Mouse (Mus musculus) forebrain, embryonic 10.5 days (tissue): ENCODE data around the gene Rflna. TPM values are rescaled to one million over a fixed set of nuclear protein-coding genes. Genes with fewer than 3 reads are reported as not detected.

Experiments used
- DNase-seq: peaks from one replicate; pipeline ENCODE4 v3.0.0-alpha.2; 2017; ENCODE audit warnings: low spot score; ENCODE audit errors: extremely low spot score
- H3K27ac ChIP-seq: fragments of 300-500 bp; sonication (generic); 2 replicates; pipeline ENCODE4 v1.5.1; 2016; ENCODE audit warnings: mild to moderate bottlenecking
- H3K27me3 ChIP-seq: fragments of 300-500 bp; sonication (generic); 2 replicates; pipeline ENCODE4 v1.6.1; 2016; ENCODE audit warnings: mild to moderate bottlenecking; ENCODE audit not compliant: poor library complexity, severe bottlenecking
- H3K36me3 ChIP-seq: fragments of 300-500 bp; sonication (generic); replicated peaks from 2 replicates; pipeline ENCODE4 v1.6.1; 2016; ENCODE audit warnings: mild to moderate bottlenecking, moderate library complexity
- H3K4me1 ChIP-seq: fragments of 300-500 bp; sonication (generic); 2 replicates; pipeline ENCODE4 v1.6.1; 2016
- H3K4me3 ChIP-seq: fragments of 300-500 bp; sonication (generic); 2 replicates; pipeline ENCODE4 v1.5.1; 2016; ENCODE audit warnings: mild to moderate bottlenecking, moderate library complexity
- H3K9me3 ChIP-seq: fragments of 300-500 bp; sonication (generic); 2 replicates; pipeline ENCODE4 v1.6.1; 2016; ENCODE audit warnings: mild to moderate bottlenecking, moderate library complexity
- WGBS: fragments of 180-500 bp; shearing (Covaris S2); methylation state at CpG from one replicate; pipeline ENCODE4 v1.1.7; 2016; 5-methylcytosine and 5-hydroxymethylcytosine counted together
- polyA plus RNA-seq: library from polyadenylated mRNA; unstranded; fragments of >200 nt; fragmentation: Nextera tagmentation; extraction: Ambion mirVana; gene quantifications from 2 replicates; pipeline ENCODE4 v1.2.1, GENCODE M21; 2016

Gene Rflna
- polyA plus RNA-seq, 1 experiment from 2014 or later: 3.4 TPM

- no peak for DNase-seq
- WGBS: 83% methylated on average over 5 of the region's 5 CpGs
- no peaks in the 10 kb centered on the region for H3K36me3 ChIP-seq
- no peak overlapping the region for H3K4me3 ChIP-seq
- H3K9me3 ChIP-seq: peaks cover 18% of the 10 kb centered on the region; the same call in 1 of the 2 replicates
- no peak overlapping the region for H3K27ac ChIP-seq
- H3K4me1 ChIP-seq: no peaks in the 10 kb centered on the region
- H3K27me3 ChIP-seq: no peaks in the 10 kb centered on the region
Observed at GRCm38 (mm10) chr5:124986222-124986621, 16.8 kb upstream of the Rflna start.

GRCm38 (mm10) chr5:124986656-124987055 is 16.4 kb upstream of the Rflna start:
- Histone ChIP-seq H3K36me3 (no peaks in the 10 kb centered on the region), H3K4me1 (no peaks in the 10 kb centered on the region), H3K27ac (no peak overlapping the region), H3K4me3 (no peak overlapping the region), H3K9me3 (peaks cover 18% of the 10 kb centered on the region; the same call in 1 of the 2 replicates), H3K27me3 (no peaks in the 10 kb centered on the region)
- no peak for DNase-seq
- WGBS: 91% methylated on average over 5 of the region's 5 CpGs

- 92% methylated on average over 2 of the region's 2 CpGs for WGBS
Observed at GRCm38 (mm10) chr5:124989724-124990123, 13.3 kb upstream of the Rflna start.

GRCm38 (mm10) chr5:124992323-124992722 is 10.7 kb upstream of the Rflna start:
- H3K4me1 ChIP-seq: no peaks in the 10 kb centered on the region; the same call in 1 of the 2 replicates
- 88% methylated on average over 8 of the region's 8 CpGs for WGBS
- no peak for DNase-seq
- H3K27me3 ChIP-seq: no peaks in the 10 kb centered on the region
- no peak overlapping the region for H3K27ac ChIP-seq
- H3K4me3 ChIP-seq: no peak overlapping the region
- no peaks in the 10 kb centered on the region for H3K9me3 ChIP-seq
- H3K36me3 ChIP-seq: no peaks in the 10 kb centered on the region

More at GRCm38 (mm10) chr5:124989724-124990123, 13.3 kb upstream of the Rflna start:
- H3K27ac ChIP-seq: no peak overlapping the region
- no peak for DNase-seq
- H3K9me3 ChIP-seq: no peaks in the 10 kb centered on the region
- H3K4me3 ChIP-seq: no peak overlapping the region
- no peaks in the 10 kb centered on the region for H3K36me3 ChIP-seq
- H3K27me3 ChIP-seq: no peaks in the 10 kb centered on the region
- H3K4me1 ChIP-seq: no peaks in the 10 kb centered on the region; the same call in 1 of the 2 replicates

GRCm38 (mm10) chr5:124992891-124993290 is 10.1 kb upstream of the Rflna start:
- Histone ChIP-seq H3K36me3 (no peaks in the 10 kb centered on the region), H3K27me3 (no peaks in the 10 kb centered on the region), H3K4me3 (no peak overlapping the region), H3K4me1 (peaks cover 3% of the 10 kb centered on the region; the same call in 1 of the 2 replicates), H3K27ac (peak overlapping the region; percentile 26; the same call in 1 of the 2 replicates), H3K9me3 (no peaks in the 10 kb centered on the region)
- no peak for DNase-seq
- WGBS: 81% methylated on average over 11 of the region's 11 CpGs

GRCm38 (mm10) chr5:124996816-124997215 is 6.2 kb upstream of the Rflna start:
- Histone ChIP-seq H3K4me3 (no peak overlapping the region), H3K27me3 (peaks cover 6% of the 10 kb centered on the region), H3K4me1 (peaks cover 20% of the 10 kb centered on the region), H3K9me3 (peaks cover 4% of the 10 kb centered on the region; the same call in 1 of the 2 replicates), H3K36me3 (no peaks in the 10 kb centered on the region), H3K27ac (no peak overlapping the region)
- WGBS: 74% methylated on average over 6 of the region's 6 CpGs
- DNase-seq: no peak

- Histone ChIP-seq H3K4me1 (peaks cover 29% of the 10 kb centered on the region), H3K27me3 (peaks cover 17% of the 10 kb centered on the region), H3K9me3 (peaks cover 4% of the 10 kb centered on the region; the same call in 1 of the 2 replicates), H3K4me3 (no peak overlapping the region), H3K36me3 (no peaks in the 10 kb centered on the region), H3K27ac (peak overlapping the region; percentile 32; the same call in 1 of the 2 replicates)
- 86% methylated on average over 4 of the region's 4 CpGs for WGBS
- no peak for DNase-seq
Observed at GRCm38 (mm10) chr5:124997913-124998312, 5.1 kb upstream of the Rflna start.

- peaks cover 48% of the 10 kb centered on the region for H3K4me1 ChIP-seq
Observed at GRCm38 (mm10) chr5:125000756-125001250, 2.2 kb upstream of the Rflna start.

GRCm38 (mm10) chr5:125003873-125004255 is 843 bp downstream of the Rflna start:
- H3K9me3 ChIP-seq: peaks cover 4% of the 10 kb centered on the region; the same call in 1 of the 2 replicates
- 16% methylated on average over 15 of the region's 15 CpGs for WGBS
- peaks cover 54% of the 10 kb centered on the region for H3K4me1 ChIP-seq
- DNase-seq: no peak
- H3K27ac ChIP-seq: no peak overlapping the region
- H3K4me3 ChIP-seq: peak overlapping the region; percentile 53
- H3K36me3 ChIP-seq: peaks cover 5% of the 10 kb centered on the region
- peaks cover 49% of the 10 kb centered on the region for H3K27me3 ChIP-seq

More at GRCm38 (mm10) chr5:125000756-125001250, 2.2 kb upstream of the Rflna start:
- Histone ChIP-seq H3K4me3 (no peak overlapping the region), H3K27me3 (peaks cover 46% of the 10 kb centered on the region), H3K9me3 (peaks cover 4% of the 10 kb centered on the region; the same call in 1 of the 2 replicates), H3K36me3 (no peaks in the 10 kb centered on the region), H3K27ac (no peak overlapping the region)
- DNase-seq: no peak
- WGBS: 62% methylated on average over 10 of the region's 10 CpGs

GRCm38 (mm10) chr5:125005871-125006652 is 3.0 kb downstream of the Rflna start:
- peaks cover 40% of the 10 kb centered on the region for H3K4me1 ChIP-seq
- peaks cover 49% of the 10 kb centered on the region for H3K27me3 ChIP-seq
- H3K9me3 ChIP-seq: peaks cover 4% of the 10 kb centered on the region; the same call in 1 of the 2 replicates
- no peak overlapping the region for H3K4me3 ChIP-seq
- WGBS: 80% methylated on average over 9 of the region's 9 CpGs
- peaks cover 25% of the 10 kb centered on the region for H3K36me3 ChIP-seq
- no peak overlapping the region for H3K27ac ChIP-seq
- DNase-seq: no peak

GRCm38 (mm10) chr5:125006896-125007295 is 3.9 kb downstream of the Rflna start:
- DNase-seq: no peak
- Histone ChIP-seq H3K27me3 (peaks cover 43% of the 10 kb centered on the region), H3K9me3 (no peaks in the 10 kb centered on the region), H3K4me1 (peaks cover 40% of the 10 kb centered on the region), H3K36me3 (peaks cover 30% of the 10 kb centered on the region), H3K4me3 (no peak overlapping the region), H3K27ac (peak overlapping the region; percentile 30; the same call in 1 of the 2 replicates)
- 92% methylated on average over 5 of the region's 5 CpGs for WGBS

GRCm38 (mm10) chr5:125011166-125011565 is 8.1 kb downstream of the Rflna start:
- Histone ChIP-seq H3K27ac (no peak overlapping the region), H3K36me3 (peaks cover 64% of the 10 kb centered on the region)

GRCm38 (mm10) chr5:125011628-125012027 is 8.6 kb downstream of the Rflna start:
- no peak overlapping the region for H3K4me3 ChIP-seq
- H3K4me1 ChIP-seq: peaks cover 6% of the 10 kb centered on the region; the same call in 1 of the 2 replicates
- no peak overlapping the region for H3K27ac ChIP-seq
- DNase-seq: no peak
- peaks cover 69% of the 10 kb centered on the region for H3K36me3 ChIP-seq
- H3K27me3 ChIP-seq: no peaks in the 10 kb centered on the region
- no peaks in the 10 kb centered on the region for H3K9me3 ChIP-seq
- 95% methylated on average over 8 of the region's 8 CpGs for WGBS

More at GRCm38 (mm10) chr5:125011166-125011565, 8.1 kb downstream of the Rflna start:
- H3K9me3 ChIP-seq: no peaks in the 10 kb centered on the region
- DNase-seq: no peak
- 93% methylated on average over 24 of the region's 24 CpGs for WGBS
- peaks cover 8% of the 10 kb centered on the region for H3K4me1 ChIP-seq
- H3K27me3 ChIP-seq: 0 out of 2 replicates have a peak, but pooled peaks cover under 1% of the 10 kb centered on the region
- H3K4me3 ChIP-seq: no peak overlapping the region
